Mouse (Mus musculus): ENCODE data around the gene Sec22a. TPM values are rescaled to one million over a fixed set of nuclear protein-coding genes. Genes with fewer than 3 reads are reported as not detected.
A peak's percentile ranks its signal among the peaks of the same experiment; 100 is the strongest.

Sec22a gene
- total RNA-seq, 1 experiment: 16.7 TPM

GRCm38 (mm10) chr16:35302441-35303280 lies 61.1 kb downstream of the Sec22a start:
- no peak for TF ChIP-seq CHD2 (IDR thresholded peaks at IDR 0.05; ENCODE audit: low read depth, low read length)
- TF ChIP-seq ZNF384 (IDR thresholded peaks at IDR 0.05; ENCODE audit: low read depth, low read length): no peak
- no peak for TF ChIP-seq MAFK (IDR thresholded peaks at IDR 0.05; ENCODE audit: insufficient read depth, low read depth, low read length)
- 0 out of 2 replicates have a peak, but pooled peaks have one; percentile 25 for TF ChIP-seq HCFC1 (IDR thresholded peaks at IDR 0.05; ENCODE audit: borderline replicate concordance, insufficient read depth, low read length)
- no peak for TF ChIP-seq ZC3H11A (IDR thresholded peaks at IDR 0.05; ENCODE audit: borderline replicate concordance, low read depth, low read length)
- Histone ChIP-seq H3K4me1 (ENCODE audit: control insufficient read depth in 2 of 2, insufficient read depth in 2 of 2, low read length in 2 of 2, poor library complexity in 1 of 2) (no peaks in the 10 kb centered on the region), H3K9me3 (ENCODE audit: control insufficient read depth, insufficient read depth, low read depth, low read length) (no peaks in the 10 kb centered on the region), H3K9ac (ENCODE audit: insufficient read depth, low read depth, low read length, poor library complexity, severe bottlenecking) (no peak overlapping the region), H3K4me3 (ENCODE audit: insufficient read depth in 1 of 2, low read depth in 1 of 2, low read length in 2 of 2, poor library complexity in 1 of 2, severe bottlenecking in 1 of 2) (no peak overlapping the region), H3K36me3 (ENCODE audit: control insufficient read depth, insufficient read depth, low read length, poor library complexity, severe bottlenecking) (no peaks in the 10 kb centered on the region), H3K27ac (ENCODE audit: insufficient read depth, low read depth, low read length, poor library complexity, severe bottlenecking) (no peak overlapping the region)
- in situ Hi-C loops (cut with MboI; ENCODE audit: low sequenced_read_pairs in 2 of 2, unreplicated experiment in 2 of 2): no loop called here
- peak; percentile 52 for DNase-seq (ENCODE audit: low read depth, low spot score)

GRCm38 (mm10) chr16:35300156-35300555 lies 63.6 kb downstream of the Sec22a start:
- Histone ChIP-seq H3K27ac (ENCODE audit: insufficient read depth, low read depth, low read length, poor library complexity, severe bottlenecking) (no peak overlapping the region), H3K4me3 (ENCODE audit: insufficient read depth in 1 of 2, low read depth in 1 of 2, low read length in 2 of 2, poor library complexity in 1 of 2, severe bottlenecking in 1 of 2) (no peak overlapping the region), H3K4me1 (ENCODE audit: control insufficient read depth in 2 of 2, insufficient read depth in 2 of 2, low read length in 2 of 2, poor library complexity in 1 of 2) (no peaks in the 10 kb centered on the region), H3K9me3 (ENCODE audit: control insufficient read depth, insufficient read depth, low read depth, low read length) (no peaks in the 10 kb centered on the region), H3K9ac (ENCODE audit: insufficient read depth, low read depth, low read length, poor library complexity, severe bottlenecking) (no peak overlapping the region), H3K36me3 (ENCODE audit: control insufficient read depth, insufficient read depth, low read length, poor library complexity, severe bottlenecking) (no peaks in the 10 kb centered on the region)
- no peak for DNase-seq (ENCODE audit: low read depth, low spot score)
- in situ Hi-C loops (cut with MboI; ENCODE audit: low sequenced_read_pairs in 2 of 2, unreplicated experiment in 2 of 2): no loop called here
- TF ChIP-seq ZC3H11A (IDR thresholded peaks at IDR 0.05; ENCODE audit: borderline replicate concordance, low read depth, low read length): no peak
- TF ChIP-seq MAFK (IDR thresholded peaks at IDR 0.05; ENCODE audit: insufficient read depth, low read depth, low read length): no peak
- TF ChIP-seq HCFC1 (IDR thresholded peaks at IDR 0.05; ENCODE audit: borderline replicate concordance, insufficient read depth, low read length): no peak
- TF ChIP-seq CHD2 (IDR thresholded peaks at IDR 0.05; ENCODE audit: low read depth, low read length): no peak
- no peak for TF ChIP-seq ZNF384 (IDR thresholded peaks at IDR 0.05; ENCODE audit: low read depth, low read length)

GRCm38 (mm10) chr16:35297786-35298185 lies 65.9 kb downstream of the Sec22a start:
- in situ Hi-C loops (cut with MboI; ENCODE audit: low sequenced_read_pairs in 2 of 2, unreplicated experiment in 2 of 2): no loop called here
- Histone ChIP-seq H3K9me3 (ENCODE audit: control insufficient read depth, insufficient read depth, low read depth, low read length) (no peaks in the 10 kb centered on the region), H3K4me3 (ENCODE audit: insufficient read depth in 1 of 2, low read depth in 1 of 2, low read length in 2 of 2, poor library complexity in 1 of 2, severe bottlenecking in 1 of 2) (no peak overlapping the region), H3K36me3 (ENCODE audit: control insufficient read depth, insufficient read depth, low read length, poor library complexity, severe bottlenecking) (no peaks in the 10 kb centered on the region), H3K4me1 (ENCODE audit: control insufficient read depth in 2 of 2, insufficient read depth in 2 of 2, low read length in 2 of 2, poor library complexity in 1 of 2) (no peaks in the 10 kb centered on the region), H3K27ac (ENCODE audit: insufficient read depth, low read depth, low read length, poor library complexity, severe bottlenecking) (no peak overlapping the region), H3K9ac (ENCODE audit: insufficient read depth, low read depth, low read length, poor library complexity, severe bottlenecking) (no peak overlapping the region)
- TF ChIP-seq ZNF384 (IDR thresholded peaks at IDR 0.05; ENCODE audit: low read depth, low read length) (no peak), CHD2 (IDR thresholded peaks at IDR 0.05; ENCODE audit: low read depth, low read length) (no peak), HCFC1 (IDR thresholded peaks at IDR 0.05; ENCODE audit: borderline replicate concordance, insufficient read depth, low read length) (no peak), MAFK (IDR thresholded peaks at IDR 0.05; ENCODE audit: insufficient read depth, low read depth, low read length) (no peak), ZC3H11A (IDR thresholded peaks at IDR 0.05; ENCODE audit: borderline replicate concordance, low read depth, low read length) (no peak)
- DNase-seq (ENCODE audit: low read depth, low spot score): no peak

- no peaks in the 10 kb centered on the region for H3K4me1 ChIP-seq (ENCODE audit: control insufficient read depth in 2 of 2, insufficient read depth in 2 of 2, low read length in 2 of 2, poor library complexity in 1 of 2)
- no peak overlapping the region for H3K4me3 ChIP-seq (ENCODE audit: insufficient read depth in 1 of 2, low read depth in 1 of 2, low read length in 2 of 2, poor library complexity in 1 of 2, severe bottlenecking in 1 of 2)
- no peak overlapping the region for H3K9ac ChIP-seq (ENCODE audit: insufficient read depth, low read depth, low read length, poor library complexity, severe bottlenecking)
- no peak for DNase-seq (ENCODE audit: low read depth, low spot score)
- H3K27ac ChIP-seq (ENCODE audit: insufficient read depth, low read depth, low read length, poor library complexity, severe bottlenecking): no peak overlapping the region
- in situ Hi-C loops (cut with MboI; ENCODE audit: low sequenced_read_pairs in 2 of 2, unreplicated experiment in 2 of 2): no loop called here
- no peaks in the 10 kb centered on the region for H3K9me3 ChIP-seq (ENCODE audit: control insufficient read depth, insufficient read depth, low read depth, low read length)
- TF ChIP-seq ZC3H11A (IDR thresholded peaks at IDR 0.05; ENCODE audit: borderline replicate concordance, low read depth, low read length): no peak
- no peak for TF ChIP-seq HCFC1 (IDR thresholded peaks at IDR 0.05; ENCODE audit: borderline replicate concordance, insufficient read depth, low read length)
- TF ChIP-seq CHD2 (IDR thresholded peaks at IDR 0.05; ENCODE audit: low read depth, low read length): no peak
- TF ChIP-seq ZNF384 (IDR thresholded peaks at IDR 0.05; ENCODE audit: low read depth, low read length): no peak
- no peak for TF ChIP-seq MAFK (IDR thresholded peaks at IDR 0.05; ENCODE audit: insufficient read depth, low read depth, low read length)
- H3K36me3 ChIP-seq (ENCODE audit: control insufficient read depth, insufficient read depth, low read length, poor library complexity, severe bottlenecking): no peaks in the 10 kb centered on the region
Observed at GRCm38 (mm10) chr16:35287244-35287643, 76.5 kb downstream of the Sec22a start.
